Comparison of ENCODE assay signal across 18 mouse cellular contexts in genomic region chr12:111882022-111882421, GRCm38 (mm10).
"Had no signal": no experiment of that assay in that cellular context is flagged by ENCODE, and none has a peak within 500 bp of the region (broad histone marks: within the 10 kb centered on the region; RNA-seq: fewer than 3 reads in every experiment).

No protein-coding gene starts in this region.

- H3K9me3 ChIP-seq: liver, embryonic 13.5 days; megakaryocyte, embryonic 14.5 days; midbrain, embryonic 12.5 days; neural tube, embryonic 13.5 days had no signal

- DNase-seq: kidney, adult 2 months; kidney, postnatal 25 days; layer of hippocampus, postnatal 36 days; liver, embryonic 13.5 days; lung, adult 2 months; retina, postnatal 1 day; right cerebral cortex, postnatal 25 days; spleen, adult 18-20 months; thymus, adult 18-20 months; thymus, postnatal 36 days had no signal

- H3K27ac ChIP-seq: kidney, postnatal 0 days; left cerebral cortex, adult 2 months; liver, embryonic 13.5 days; midbrain, embryonic 12.5 days; neural tube, embryonic 13.5 days had no signal

- H3K27me3 ChIP-seq: liver, embryonic 13.5 days; megakaryocyte, embryonic 14.5 days; midbrain, embryonic 12.5 days; neural tube, embryonic 13.5 days had no signal

- H3K9ac ChIP-seq: liver, embryonic 13.5 days; midbrain, embryonic 12.5 days; neural tube, embryonic 13.5 days had no signal

- H3K4me1 ChIP-seq: midbrain, embryonic 12.5 days; neural tube, embryonic 13.5 days had no signal

- ATAC-seq: lung, postnatal 0 days; midbrain, embryonic 16.5 days had no signal

- H3K36me3 ChIP-seq: liver, embryonic 13.5 days; midbrain, embryonic 12.5 days; neural tube, embryonic 13.5 days had no signal

- H3K4me2 ChIP-seq: liver, embryonic 13.5 days; midbrain, embryonic 12.5 days; neural tube, embryonic 13.5 days had no signal

- H3K4me3 ChIP-seq: left cerebral cortex, adult 2 months; liver, embryonic 13.5 days; midbrain, embryonic 12.5 days; myocyte; neural tube, embryonic 13.5 days had no signal
